Mouse (Mus musculus): ENCODE measurements at regions not wholly inside any gene's neighbourhood (a gene's known extent, or its start where the extent isn't known, plus 50 kb on each side); places are given as distances from the start of the nearest gene placed in this dataset.

DNA sequence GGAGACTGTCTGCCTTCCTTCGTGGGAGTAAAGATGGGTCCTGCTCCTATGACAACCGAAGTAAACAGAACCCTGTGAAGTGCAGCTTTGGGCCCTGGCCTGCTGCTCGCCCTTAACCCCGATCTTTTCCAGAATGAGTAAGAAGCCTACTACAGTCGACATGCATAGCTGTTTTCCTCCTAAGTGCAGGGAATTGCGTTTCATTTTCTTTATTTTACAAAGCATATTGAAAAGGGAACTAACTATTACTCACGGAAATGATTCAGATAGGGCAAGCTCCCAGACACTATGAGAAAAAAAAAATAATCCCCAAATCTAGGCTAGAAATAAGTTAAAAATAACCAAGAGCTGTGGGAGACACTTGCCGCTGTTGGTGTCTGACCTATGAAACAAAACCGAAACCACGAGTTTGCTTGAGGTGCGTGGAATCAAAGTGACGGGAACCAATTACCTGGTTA, 204.5 kb downstream of the Kif20b start:
- TF ChIP-seq CTCF (IDR thresholded peaks at IDR 0.05; ENCODE audit: control insufficient read depth, insufficient read depth, insufficient read length): no peak
- TF ChIP-seq USF1 (IDR thresholded peaks at IDR 0.05; ENCODE audit: low read depth): no peak
- no peak for TF ChIP-seq MAX (IDR thresholded peaks at IDR 0.05)
- no peak for TF ChIP-seq MYOG (IDR thresholded peaks at IDR 0.05; ENCODE audit: control insufficient read depth, extremely low read depth, insufficient read length)
- no peak for TF ChIP-seq FOSL1 (IDR thresholded peaks at IDR 0.05; ENCODE audit: insufficient read depth, low read length, poor library complexity, severe bottlenecking)
- no peak for TF ChIP-seq CEBPB (IDR thresholded peaks at IDR 0.05; ENCODE audit: low read depth)

All from C2C12 (cell line).